7 mouse cellular contexts compared by ENCODE assay signal in genomic region chr8:64870218-64870617, GRCm38 (mm10).
"Had no signal": no experiment of that assay in that cellular context is flagged by ENCODE, and none has a peak within 500 bp of the region (broad histone marks: within the 10 kb centered on the region; RNA-seq: fewer than 3 reads in every experiment).

No protein-coding gene starts in this region.

- DNase-seq: lung, adult 2 months; lung, postnatal 14 days; lung, postnatal 36 days; right cerebral cortex, postnatal 14 days; thymus, adult 2 months; thymus, postnatal 25 days; thymus, postnatal 4 days had no signal
